Mouse (Mus musculus) 416B (cell line): ENCODE data around the gene Magi3.

Experiments
- DNase-seq: peaks from one replicate; pipeline ENCODE4 v3.0.0; 2011; ENCODE audit warnings: low read depth

Magi3 gene

GRCm38 (mm10) chr3:104220295-104220965 is at the start of gene Magi3:
TSS of gene Magi3 (minus strand) at chr3:104220374.
- DNase-seq: peak; percentile 95

DNA sequence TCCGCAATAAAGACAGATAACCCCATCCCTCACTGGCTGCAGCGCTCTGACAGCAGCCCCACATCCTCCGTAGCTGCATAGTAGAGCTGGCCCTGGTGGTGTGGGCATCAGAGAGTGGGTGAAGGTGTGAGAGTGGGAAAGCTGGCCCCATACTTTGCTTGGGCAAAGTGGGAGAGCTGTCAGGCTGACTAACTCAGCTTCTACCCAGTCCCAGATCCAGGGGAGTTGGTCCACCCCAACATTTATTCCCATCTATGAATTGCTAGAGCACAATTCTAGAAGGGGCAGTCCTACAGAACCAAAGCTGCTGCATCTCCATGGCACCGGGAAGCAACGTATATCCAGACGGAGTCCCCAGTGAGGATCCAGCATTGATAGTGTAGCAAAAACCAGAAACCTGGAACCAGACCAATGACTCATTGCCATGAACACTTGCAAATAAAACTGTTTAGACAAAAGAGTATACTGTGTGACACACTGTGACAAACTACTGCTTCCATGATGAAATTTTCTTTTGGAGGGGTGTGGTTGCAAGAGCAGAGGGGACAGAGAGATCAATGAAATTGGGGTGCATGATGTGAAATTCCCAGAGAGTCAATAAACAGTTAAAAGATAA is 44.5 kb upstream of the Magi3 start:
- no peak for DNase-seq

DNA sequence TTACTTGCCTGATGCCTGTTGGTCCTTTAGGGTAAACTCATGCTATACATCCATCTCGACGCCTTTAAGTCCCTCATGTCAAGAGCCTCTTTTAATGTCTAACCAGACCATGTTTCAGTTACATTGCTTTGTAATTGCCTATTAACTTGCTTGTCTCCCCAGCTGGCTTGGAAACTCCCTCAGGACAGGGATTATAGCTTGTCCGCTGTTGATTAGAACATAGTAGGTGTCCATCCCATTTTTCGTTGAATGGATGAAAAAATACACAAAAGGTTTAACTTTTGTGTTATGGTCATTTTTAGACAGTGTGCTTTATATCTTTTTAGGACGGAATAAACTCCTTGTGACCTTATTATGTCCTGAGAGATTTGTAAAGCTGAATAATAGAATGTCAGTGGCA is 40.0 kb upstream of the Magi3 start:
- no peak for DNase-seq

- no peak for DNase-seq
Observed at GRCm38 (mm10) chr3:104259168-104259567, 39.0 kb upstream of the Magi3 start.

DNA sequence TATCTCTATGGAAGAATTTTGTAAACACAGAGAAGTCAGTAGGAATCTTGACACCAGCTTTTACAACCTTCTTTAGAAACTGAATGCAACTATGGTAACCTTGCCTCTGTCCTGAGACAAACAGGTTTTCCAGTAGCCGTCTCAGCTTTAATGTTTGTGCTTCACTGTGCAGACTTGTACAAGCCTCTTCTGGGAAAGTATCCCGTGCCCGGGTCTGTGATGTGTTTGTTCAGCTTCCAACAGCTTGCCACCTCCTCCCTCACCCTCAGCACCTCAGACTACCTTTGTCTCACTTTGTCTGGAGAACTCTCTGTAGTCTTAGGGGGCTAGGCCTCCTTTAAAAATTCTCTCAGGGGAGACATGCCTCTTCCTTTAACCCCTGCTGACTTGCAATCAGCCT is 36.9 kb upstream of the Magi3 start:
- DNase-seq: no peak

DNA sequence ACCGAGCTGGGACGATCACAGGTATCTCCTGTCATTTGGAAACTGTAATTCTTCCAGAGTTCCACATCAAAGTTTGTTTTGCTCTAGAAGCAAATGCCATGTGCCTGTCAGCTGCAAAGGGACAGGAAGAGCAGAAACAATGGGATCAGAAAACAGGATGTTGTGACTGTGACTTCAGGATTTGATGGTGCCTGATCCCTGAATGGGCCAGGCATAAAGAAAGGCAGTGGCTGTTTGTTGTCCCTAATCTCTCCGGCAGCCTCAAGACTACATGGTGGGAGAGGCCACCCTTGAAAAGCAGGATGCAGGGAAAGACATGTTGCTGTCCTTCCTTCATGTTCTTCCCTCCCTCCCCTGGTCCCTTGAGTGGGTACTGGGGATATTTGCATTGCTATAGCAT is 33.6 kb upstream of the Magi3 start:
- DNase-seq: no peak

DNA sequence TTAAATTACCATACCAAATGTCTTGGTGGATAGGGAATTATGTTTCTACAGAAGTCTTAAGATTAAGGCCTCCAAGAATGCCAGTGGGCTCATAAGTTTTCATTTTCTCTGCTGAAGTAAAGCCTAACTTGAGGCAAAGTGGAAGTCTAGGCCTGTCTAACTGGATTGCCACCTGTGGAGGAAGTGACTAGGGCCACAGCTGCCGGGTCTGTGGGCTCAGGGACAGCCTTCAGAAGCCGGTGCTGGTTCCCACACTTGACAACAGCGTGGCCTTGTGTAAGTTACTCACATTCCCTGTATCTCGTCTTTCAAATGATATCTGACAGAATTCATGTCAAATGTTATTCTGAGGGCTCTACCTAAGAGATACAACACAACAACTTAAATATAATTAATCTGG is 27.7 kb upstream of the Magi3 start:
- peak; percentile 29 for DNase-seq

GRCm38 (mm10) chr3:104247057-104247456 is 26.9 kb upstream of the Magi3 start:
- DNase-seq: peak; percentile 16

GRCm38 (mm10) chr3:104244373-104244772 is 24.2 kb upstream of the Magi3 start:
- no peak for DNase-seq

- DNase-seq: no peak
Observed at GRCm38 (mm10) chr3:104243972-104244371, 23.8 kb upstream of the Magi3 start.

DNA sequence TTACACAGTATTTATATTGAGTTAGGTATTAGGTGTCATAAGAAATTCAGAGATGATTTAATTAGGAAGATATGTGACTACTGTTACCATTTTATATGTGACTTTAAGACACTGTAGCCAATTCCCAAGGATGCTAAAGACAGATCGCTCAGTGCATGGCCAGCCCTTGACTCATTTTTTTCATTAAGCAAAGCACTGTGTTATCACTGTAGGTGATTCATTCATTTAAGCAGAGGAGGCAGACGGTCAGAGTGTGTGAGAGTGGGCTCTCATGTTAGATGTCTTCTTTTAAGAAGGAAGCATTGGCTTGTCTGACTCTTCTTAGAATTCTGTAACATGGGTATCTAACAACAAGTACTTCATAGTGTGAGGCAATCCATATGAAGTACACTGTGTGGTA is 19.6 kb upstream of the Magi3 start:
- no peak for DNase-seq

GRCm38 (mm10) chr3:104239376-104239775 is 19.2 kb upstream of the Magi3 start:
- no peak for DNase-seq

- DNase-seq: no peak
Observed at GRCm38 (mm10) chr3:104237846-104238440, 17.8 kb upstream of the Magi3 start.

GRCm38 (mm10) chr3:104236029-104236428 is 15.9 kb upstream of the Magi3 start:
- DNase-seq: no peak

DNA sequence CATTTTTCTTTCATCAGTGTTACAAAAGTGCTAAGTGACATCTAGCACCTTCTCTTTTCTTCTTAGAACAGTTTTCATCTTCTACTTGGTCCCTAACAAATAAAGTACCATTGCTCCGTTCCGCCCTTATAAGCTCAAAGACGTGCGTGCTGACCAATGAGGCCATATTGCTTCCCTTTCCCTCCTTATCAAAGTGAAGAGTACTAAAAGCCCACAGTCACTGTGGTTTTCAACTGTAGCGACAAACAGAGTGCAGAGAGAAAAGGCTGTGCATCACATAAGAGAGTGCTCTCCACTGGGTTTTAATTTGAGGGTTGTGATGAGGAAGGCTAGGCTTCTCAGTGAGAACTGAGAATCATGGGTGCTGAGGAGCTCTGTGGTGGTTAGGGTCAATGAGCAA is 14.9 kb upstream of the Magi3 start:
- DNase-seq: peak; percentile 4

DNA sequence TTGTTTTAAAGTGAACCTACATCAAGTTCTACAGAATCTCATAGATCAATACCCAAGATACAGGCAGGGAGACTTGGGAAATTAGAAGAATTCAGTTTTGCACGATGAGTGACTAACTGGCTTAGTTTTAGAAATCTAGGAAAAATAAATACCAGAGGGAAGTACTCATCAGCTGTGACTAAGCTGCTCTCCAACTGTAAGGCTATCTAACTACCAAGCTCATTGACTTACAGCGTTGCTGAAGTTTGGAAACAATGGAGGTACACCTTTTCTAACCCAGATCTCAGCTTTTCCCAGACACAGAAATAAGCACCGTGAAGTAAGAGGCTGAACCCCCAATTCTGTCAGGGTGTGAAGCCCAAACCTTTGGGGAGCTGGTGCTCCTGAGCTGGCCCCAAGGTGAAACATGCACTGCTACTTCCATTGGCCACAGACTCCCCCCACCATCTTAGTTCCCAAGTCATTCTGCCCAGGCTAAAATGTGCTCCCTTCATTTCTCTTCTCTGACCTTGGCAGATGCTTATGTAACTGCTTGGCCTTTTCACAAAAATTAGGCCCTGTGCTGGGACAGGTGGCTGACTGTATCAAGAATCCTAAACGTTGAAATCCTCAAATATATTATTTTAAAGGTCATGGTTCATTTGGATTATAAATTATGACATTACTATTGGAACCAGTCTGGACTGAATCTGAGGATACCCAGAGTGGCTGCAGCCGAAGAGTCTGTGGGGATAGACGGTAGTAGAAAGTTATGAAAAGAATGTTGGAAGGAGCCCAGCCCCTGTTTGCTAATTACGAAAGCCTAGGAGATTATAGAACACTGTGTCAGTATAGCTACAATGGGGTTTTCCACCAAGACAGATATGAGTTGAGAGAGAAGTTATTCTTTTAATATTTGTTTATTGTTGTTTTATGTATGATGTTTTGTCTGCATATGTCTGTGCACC is 13.5 kb upstream of the Magi3 start:
- DNase-seq: no peak

DNA sequence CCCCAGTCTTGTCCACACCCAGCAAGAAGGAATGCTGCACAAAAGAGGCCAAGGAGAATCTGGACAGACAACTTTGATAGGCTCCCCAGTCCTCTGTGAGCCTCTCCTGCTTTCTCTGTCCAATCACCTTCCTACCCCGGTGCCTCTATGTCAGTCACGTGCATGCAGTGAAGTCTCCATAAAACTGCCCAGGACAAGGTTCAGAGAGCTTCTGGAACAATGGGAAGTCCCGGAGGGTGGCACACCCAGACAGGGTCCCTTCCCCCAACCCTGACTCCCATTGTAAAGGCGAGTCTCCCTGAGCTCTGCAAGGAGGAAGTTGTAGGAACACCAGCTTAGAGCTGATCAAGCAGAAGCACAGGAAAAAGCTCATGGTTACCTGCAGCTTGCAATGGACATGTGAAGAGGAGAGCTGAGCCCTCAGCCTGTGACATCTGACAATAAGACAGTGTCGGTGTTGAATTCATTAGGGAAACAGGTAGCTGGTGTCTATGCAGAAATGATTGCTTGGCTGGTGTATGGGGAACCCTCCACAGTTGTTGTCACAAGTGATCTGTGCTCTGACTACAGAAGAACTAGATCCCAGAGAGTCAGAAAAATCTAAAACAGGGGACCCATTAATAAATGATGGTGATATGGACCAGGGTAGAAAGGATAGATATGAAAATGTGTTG is 7.4 kb upstream of the Magi3 start:
- DNase-seq: no peak

DNA sequence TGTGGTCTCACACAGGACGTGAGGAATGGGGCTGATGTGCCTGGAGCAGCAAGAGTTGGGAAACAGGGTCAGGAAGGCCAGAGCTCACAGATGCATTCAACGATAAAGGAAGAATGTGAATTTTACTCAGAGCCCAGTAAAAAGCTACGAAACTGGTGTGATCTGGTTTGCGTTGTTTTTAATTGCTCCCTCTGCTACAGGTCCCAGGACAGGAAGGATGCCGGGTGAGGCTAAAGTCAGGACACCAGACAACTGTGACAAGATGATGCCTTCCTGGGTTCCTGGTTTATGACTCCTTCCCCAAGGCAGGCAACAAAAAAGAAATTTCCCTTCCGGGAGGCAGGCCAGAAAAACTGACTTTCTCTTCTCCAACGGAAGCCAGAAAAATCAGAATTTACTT is 6.6 kb upstream of the Magi3 start:
- DNase-seq: no peak

DNA sequence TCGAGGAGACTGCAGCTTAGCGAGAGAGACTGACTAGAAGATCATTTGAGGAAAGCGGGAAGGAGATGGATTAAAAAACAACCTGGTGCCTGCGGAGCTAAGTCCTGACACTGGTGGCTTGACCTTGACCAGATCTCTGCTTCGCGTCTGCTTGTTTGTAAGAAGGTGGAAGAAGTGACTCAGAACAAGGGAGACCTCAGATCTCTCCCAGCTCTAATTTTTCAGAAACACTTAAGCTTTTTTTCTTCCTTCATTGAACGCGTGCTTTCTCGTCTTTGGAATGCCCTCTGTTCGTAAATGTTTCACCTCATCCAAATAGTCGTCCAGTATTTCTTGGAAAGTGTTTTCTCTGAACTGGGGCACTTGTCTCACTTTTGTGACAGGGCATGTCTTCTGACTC is 982 bp upstream of the Magi3 start:
- DNase-seq: peak; percentile 70

- no peak for DNase-seq
Observed at GRCm38 (mm10) chr3:104219531-104220294, 461 bp downstream of the Magi3 start.

DNA sequence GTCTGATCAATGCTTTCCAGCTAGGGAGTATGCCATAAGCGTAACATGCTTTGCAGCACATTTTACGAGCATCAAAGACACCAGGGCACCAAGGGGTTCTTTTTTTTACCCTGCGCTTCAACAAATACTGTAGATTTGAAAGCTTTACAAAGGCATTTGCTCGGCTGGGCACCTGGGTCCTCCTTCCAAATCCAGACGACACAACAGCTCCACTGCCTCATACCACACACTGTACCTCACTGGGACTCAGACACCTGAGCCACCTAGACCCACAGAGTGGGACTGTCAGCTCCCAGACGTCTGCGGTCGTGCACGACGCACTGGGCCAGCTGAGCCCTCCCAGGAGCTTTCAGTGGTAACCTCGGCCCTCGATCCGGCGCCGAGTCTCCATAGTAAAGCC is 1.2 kb downstream of the Magi3 start:
- DNase-seq: peak; percentile 24
